Mouse (Mus musculus) testis, postnatal 14 days (tissue): ENCODE measurements at regions not wholly inside any gene's neighbourhood (a gene's known extent, or its start where the extent isn't known, plus 50 kb on each side); places are given as distances from the start of the nearest gene placed in this dataset.
A peak's percentile ranks its signal among the peaks of the same experiment; 100 is the strongest.

Source experiments
- DNase-seq: peaks from one replicate; pipeline ENCODE4 v3.0.0; 2021; ENCODE audit warnings: low spot score

- no peak for DNase-seq
Observed at GRCm38 (mm10) chr8:107642241-107642640, 54.0 kb upstream of the Psmd7 start.

GRCm38 (mm10) chr8:107647936-107648335, 59.7 kb upstream of the Psmd7 start:
- no peak for DNase-seq

DNA sequence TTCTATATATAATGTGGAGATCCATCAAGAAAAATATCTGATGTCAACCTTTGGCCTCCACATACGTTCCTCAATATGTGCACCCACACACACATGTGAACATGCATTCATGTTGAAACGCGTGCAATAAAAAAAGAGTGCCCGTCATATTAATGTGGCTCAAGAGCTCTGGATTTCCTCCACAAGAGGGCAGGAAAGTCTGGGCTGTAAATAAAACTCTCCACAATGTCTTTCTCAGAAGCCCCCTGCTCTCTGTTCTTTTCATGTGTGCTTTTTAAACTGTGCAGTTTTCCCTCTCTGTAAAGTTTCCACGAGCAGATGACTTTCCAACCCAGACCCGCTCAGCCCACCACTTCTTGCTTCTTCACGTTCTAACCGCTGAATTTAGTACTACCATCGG, 62.0 kb upstream of the Psmd7 start:
- no peak for DNase-seq

DNA sequence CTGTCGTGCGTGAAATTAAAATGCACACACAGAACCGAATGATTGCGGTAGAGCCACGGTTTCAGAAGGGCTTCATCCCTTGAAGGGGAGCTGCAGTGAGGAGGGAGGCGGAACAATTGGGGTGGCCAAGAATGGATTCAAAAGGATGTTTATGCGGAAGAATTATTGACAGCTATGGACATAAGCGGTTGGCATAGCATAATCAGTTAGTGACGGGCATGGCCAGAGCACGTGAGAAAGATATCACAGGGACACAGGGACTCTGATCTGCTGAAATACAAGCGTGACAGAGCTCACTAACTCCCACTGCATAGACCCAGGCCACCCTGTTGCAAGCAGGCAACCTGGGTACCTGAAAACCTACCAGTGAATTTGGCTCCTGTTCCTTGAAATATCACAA, 63.2 kb upstream of the Psmd7 start:
- DNase-seq = no peak

DNA sequence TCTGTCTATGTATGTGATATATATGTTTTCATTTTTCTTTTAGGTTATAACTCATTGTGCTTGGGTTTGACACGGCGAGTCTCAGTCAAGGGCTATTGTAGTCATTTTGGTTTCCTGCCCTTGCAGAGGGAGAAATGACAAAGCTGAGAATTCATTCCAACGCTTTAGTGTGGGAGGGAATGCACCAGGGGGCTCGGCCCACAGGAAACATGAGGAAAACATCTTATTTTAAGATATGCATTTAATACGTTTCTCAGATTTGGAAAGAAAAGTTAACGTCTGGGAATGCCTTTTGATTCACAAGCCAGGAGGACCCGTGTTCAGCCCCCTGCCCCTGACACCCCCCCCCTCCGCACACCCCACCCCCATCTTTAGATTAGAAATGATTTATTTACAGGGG, 64.0 kb upstream of the Psmd7 start:
- DNase-seq = no peak

DNA sequence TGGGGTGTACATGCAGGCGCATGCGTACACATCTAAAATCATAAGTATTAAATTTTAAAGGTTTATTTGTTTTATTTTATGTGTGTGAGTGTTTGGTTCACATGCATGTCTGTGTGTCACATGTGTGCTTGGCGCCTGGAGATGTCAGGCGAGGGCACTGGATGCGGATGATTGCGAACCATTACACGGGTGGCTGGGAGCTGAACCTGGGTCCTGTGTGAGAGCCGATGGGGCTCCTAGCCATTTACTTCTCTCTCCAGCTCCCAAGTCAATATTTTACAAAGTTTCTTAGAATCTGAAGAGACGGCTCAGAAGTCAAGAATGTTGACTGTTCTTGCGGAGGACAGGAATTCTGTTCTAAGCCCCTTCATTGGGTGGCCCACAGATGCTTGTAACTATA, 65.4 kb upstream of the Psmd7 start:
- no peak for DNase-seq

GRCm38 (mm10) chr8:107656622-107657021, 68.4 kb upstream of the Psmd7 start:
- no peak for DNase-seq

GRCm38 (mm10) chr8:107657741-107658140, 69.5 kb upstream of the Psmd7 start:
- DNase-seq = no peak

- DNase-seq = no peak
Observed at GRCm38 (mm10) chr8:107658386-107658785, 70.1 kb upstream of the Psmd7 start.

GRCm38 (mm10) chr8:107660624-107661023, 72.4 kb upstream of the Psmd7 start:
- DNase-seq = no peak

GRCm38 (mm10) chr8:107669608-107670007, 81.3 kb upstream of the Psmd7 start:
- DNase-seq = no peak

DNA sequence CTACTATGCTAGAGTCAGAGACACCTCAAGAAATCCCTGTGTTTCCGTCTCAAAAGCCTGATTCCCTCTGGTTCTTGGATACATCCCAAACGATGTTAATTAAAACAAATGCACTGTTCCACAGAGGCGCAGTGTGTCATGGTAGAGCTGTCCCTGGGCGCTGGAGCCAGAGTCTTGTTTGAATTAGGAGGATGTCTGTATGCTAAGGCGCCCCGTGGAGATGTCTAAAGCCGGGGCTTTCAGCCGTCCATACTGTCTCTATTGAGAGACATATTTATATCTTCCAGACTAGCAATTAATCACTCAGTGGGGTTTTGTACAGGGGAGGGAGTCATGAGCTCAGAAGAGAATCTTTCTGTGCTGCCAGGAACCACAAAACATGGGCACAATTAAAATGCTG, 83.2 kb upstream of the Psmd7 start:
- DNase-seq = no peak

DNA sequence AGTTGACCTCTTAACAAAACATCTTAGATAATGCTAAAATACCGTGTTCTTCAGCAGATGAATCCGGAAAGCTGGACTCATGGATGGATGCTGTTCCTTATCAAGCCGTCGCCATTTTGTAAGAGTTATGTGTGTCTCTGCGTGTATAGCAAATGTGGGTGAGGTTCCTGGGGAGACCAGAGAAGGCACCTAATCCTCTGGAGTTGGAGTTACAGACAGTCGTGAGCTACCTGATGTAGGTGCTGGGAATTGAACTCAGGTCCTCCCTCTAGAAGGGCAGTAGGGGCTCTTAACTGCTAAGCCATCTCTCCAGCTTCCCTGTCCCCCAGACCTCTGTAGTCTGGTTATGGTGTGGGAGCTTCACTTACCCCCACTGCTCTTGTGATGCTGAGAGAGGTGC, 84.4 kb upstream of the Psmd7 start:
- DNase-seq = no peak

- DNase-seq = peak; percentile 22
Observed at GRCm38 (mm10) chr8:107682066-107682465, 93.8 kb upstream of the Psmd7 start.

- DNase-seq = peak; percentile 65
Observed at GRCm38 (mm10) chr8:107684721-107685691, 96.7 kb upstream of the Psmd7 start.

GRCm38 (mm10) chr8:107686936-107687335, 98.7 kb upstream of the Psmd7 start:
- DNase-seq = peak; percentile 77

DNA sequence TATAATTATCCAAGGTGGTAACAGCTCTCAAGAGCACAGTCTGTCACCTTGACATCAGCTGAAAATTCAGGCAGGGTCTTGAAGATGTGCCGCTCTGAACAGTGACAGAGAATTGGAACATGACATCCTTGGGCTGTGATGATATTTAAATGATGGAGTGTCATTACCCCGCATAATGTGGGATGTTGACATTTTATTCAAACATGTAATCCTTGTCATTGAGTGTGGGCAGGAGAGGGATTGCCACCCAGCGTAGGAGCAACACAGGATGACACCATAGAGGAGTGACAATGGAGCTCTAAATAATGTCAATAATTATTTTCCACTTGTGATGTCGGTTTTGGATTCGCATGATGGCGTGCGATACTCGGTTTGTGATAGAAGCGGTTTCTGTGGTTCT, 99.3 kb upstream of the Psmd7 start:
- DNase-seq = no peak

GRCm38 (mm10) chr8:107689020-107689419, 100.8 kb upstream of the Psmd7 start:
- DNase-seq = no peak

GRCm38 (mm10) chr8:107691251-107691650, 103.0 kb upstream of the Psmd7 start:
- DNase-seq = no peak

DNA sequence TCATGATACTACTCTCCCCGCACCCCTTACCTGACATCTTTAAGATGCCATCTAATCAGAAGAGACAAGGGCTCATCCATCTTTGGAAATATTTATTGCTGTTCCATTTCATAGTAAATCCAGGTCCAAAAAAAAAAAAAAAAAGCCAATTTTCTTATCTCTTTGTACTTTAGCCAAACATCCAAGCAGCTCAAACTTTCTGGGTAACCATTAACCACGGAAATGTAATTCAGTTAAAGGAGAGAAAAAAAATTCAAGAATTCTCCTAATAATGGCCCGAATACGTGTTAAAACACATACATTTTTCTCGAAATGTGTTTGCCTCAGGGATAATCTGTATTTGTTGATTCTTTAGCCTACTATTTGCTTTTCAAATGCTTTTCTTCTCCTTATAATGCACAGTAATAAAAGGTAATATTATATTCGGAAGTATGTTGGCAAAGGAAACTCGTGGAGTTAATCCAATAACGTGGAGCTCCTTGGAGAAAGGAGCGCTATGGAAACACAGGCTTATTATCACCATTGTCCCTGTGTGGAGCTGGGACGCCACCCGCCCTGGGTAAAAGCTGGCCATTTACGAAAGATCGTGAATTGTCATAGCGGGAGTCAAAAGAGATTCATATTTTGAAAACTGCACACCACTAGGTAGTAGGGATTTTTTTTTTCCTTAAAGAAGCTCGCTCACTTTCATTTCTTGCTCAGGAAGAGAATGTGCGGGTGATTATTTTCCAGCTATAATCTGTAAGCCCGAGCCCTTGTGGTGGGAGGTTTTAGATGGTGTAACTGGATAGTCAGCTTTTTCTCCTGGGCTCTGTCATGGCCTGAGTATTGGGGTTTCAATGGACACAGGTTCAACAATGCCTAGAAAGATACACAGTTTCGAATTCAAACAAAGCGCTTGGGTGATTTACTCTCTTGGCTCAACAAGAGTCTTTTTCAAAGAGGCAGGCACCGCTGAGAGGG, 108.4 kb upstream of the Psmd7 start:
- DNase-seq = peak; percentile 40

GRCm38 (mm10) chr8:107699307-107699706, 111.0 kb upstream of the Psmd7 start:
- DNase-seq = no peak

DNA sequence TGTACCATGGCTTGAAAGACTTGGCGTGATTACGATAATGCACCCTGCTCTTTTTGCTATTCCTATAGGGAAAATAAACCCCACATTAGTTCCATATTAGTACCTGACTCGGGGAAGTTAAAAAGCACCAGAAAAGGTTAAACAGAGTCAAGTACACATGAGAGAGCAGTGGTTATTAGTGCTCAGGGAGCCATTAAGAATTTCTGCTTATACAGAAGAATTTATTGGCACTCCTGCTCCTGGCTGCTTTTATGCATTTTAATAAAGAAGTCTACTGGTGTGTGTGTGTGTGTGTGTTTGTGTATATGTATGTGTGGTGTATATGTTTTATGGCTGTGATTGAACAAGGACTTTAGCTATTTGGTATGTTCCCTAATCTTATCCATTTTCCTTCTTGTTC, 111.5 kb upstream of the Psmd7 start:
- no peak for DNase-seq

GRCm38 (mm10) chr8:107715901-107716300, 127.6 kb upstream of the Psmd7 start:
- DNase-seq = no peak
